Mouse (Mus musculus): ENCODE measurements around the gene Rad54l2. TPM values are rescaled to one million over a fixed set of nuclear protein-coding genes. Genes with fewer than 3 reads are reported as not detected.

Rad54l2 gene
- polyA plus RNA-seq, 1 experiment from 2014 or later, result 12.3 TPM

DNA sequence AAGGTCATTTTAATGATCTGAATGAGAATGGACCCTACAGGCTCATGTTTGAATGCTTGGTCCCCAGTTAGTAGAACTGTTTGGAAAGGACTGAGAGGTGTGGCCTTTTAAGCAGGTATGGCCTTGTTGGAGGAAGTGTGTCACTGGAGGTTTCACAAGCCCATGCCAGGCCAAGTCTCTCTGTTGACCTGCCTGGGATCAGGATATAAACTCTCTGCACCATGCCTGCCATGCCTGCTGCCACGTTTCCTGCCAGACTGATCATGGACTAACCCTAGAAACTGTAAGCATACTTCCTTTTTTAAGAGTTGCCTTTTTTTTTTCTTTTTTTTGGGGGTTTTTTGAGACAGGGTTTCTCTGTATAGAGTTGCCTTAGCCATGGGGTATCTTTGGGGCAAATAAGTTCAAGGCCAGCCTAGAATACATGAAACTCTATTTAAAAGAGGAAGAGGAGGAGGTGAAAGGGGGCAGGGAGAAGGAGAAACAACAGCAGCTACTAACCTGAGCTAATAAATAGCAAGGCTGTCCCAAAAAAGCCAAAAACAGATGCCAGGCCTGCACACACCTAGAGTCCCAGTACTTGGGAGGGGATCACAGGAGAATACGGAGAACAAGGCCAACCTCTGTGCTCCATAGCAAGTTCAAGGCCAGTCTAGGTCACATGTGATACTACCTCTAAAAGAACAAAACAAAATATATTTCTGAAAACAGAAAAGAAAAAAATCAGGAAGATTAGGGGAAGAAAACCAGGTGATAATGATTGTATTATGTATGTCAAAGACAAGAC lies 50.6 kb downstream of the Rad54l2 start:
- Histone ChIP-seq H3K27me3 (no peaks in the 10 kb centered on the region), H3K9me3 (no peaks in the 10 kb centered on the region), H3K36me3 (replicated peaks) (0 out of 2 replicates have a peak, but pooled peaks cover 3% of the 10 kb centered on the region), H3K4me2 (no peak overlapping the region), H3K4me3 (replicated peaks) (no peak overlapping the region), H3K27ac (no peak overlapping the region), H3K9ac (no peak overlapping the region), H3K4me1 (no peaks in the 10 kb centered on the region)
- 95% methylated on average over 2 of the region's 2 CpGs for WGBS
- no peak for ATAC-seq (ENCODE audit: low FRiP score)

DNA sequence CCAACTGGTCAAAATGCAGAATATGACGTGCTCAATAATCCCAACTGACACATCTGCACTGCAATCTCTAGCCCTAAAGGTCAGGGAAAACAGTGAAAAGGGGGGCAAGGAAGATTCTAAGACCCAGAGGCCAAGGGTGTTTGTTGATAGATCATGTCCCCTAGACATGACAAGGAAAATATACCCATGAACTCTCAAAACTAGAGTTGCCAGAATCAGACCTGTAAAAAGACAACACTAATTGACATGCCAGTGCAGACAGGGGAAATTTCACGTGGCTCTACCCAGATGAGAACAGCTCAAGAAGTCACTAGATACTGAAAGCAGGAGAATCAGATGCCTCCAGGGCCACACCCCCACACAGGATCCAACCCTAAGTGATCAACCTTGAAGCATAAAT lies 55.3 kb downstream of the Rad54l2 start:
- 79% methylated on average over 2 of the region's 2 CpGs for WGBS
- no peak overlapping the region for H3K9ac ChIP-seq
- no peak overlapping the region for H3K4me3 ChIP-seq (replicated peaks)
- H3K27ac ChIP-seq, result no peak overlapping the region
- H3K4me1 ChIP-seq, result no peaks in the 10 kb centered on the region
- no peaks in the 10 kb centered on the region for H3K27me3 ChIP-seq
- no peak for ATAC-seq (ENCODE audit: low FRiP score)
- H3K9me3 ChIP-seq, result no peaks in the 10 kb centered on the region
- 0 out of 2 replicates have a peak, but pooled peaks cover 3% of the 10 kb centered on the region for H3K36me3 ChIP-seq (replicated peaks)
- H3K4me2 ChIP-seq, result no peak overlapping the region

DNA sequence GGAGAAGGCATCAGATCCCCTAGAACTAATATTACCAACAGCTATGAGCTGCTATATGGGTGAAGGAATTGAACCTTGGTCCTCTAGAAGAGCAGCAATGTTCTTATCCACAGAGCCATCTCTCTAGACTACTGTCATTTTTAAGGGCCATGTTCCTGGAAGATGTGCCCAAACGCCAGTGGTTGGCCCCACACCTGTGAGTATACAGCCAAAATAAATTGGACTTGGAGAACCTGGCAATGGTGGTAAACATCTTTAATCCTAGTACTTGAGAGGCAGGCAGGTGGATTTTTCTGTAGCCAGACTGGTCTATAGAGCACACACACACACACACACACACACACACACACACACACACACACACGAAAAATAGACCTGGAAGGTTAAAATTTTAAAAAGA lies 59.6 kb downstream of the Rad54l2 start:
- Histone ChIP-seq H3K4me3 (replicated peaks) (no peak overlapping the region), H3K27ac (no peak overlapping the region), H3K9ac (no peak overlapping the region), H3K36me3 (replicated peaks) (no peaks in the 10 kb centered on the region), H3K27me3 (no peaks in the 10 kb centered on the region), H3K4me2 (no peak overlapping the region), H3K4me1 (no peaks in the 10 kb centered on the region), H3K9me3 (no peaks in the 10 kb centered on the region)
- WGBS, result 88% methylated on average over 2 of the region's 2 CpGs
- ATAC-seq (ENCODE audit: low FRiP score), result no peak

DNA sequence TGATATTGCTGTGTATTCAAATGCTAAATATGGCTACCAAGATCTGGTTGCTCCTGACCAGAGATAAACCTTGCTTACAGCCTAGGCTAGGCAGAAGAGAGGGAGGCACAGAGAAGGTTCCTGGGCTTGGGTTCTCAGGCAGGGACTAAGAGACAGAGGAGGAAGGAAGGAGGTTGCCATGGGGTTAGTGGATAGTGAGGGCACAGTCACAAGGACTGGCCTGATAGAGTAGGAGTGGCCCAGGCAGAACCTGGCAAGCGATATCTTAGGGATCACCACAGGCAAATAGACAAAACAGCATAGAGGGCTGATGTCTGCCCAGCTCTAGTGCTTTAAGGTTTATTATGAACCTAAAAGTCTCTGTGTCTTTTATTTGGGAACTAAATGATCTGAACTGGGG lies 62.1 kb downstream of the Rad54l2 start:
- no peak for ATAC-seq (ENCODE audit: low FRiP score)
- peaks cover 6% of the 10 kb centered on the region; the same call in 1 of the 2 replicates for H3K36me3 ChIP-seq (replicated peaks)
- H3K27me3 ChIP-seq, result no peaks in the 10 kb centered on the region
- WGBS, result 95% methylated on average over 1 of the region's 1 CpGs
- no peaks in the 10 kb centered on the region for H3K9me3 ChIP-seq
- H3K4me3 ChIP-seq (replicated peaks), result no peak overlapping the region
- H3K4me1 ChIP-seq, result no peaks in the 10 kb centered on the region
- H3K27ac ChIP-seq, result no peak overlapping the region
- no peak overlapping the region for H3K4me2 ChIP-seq
- H3K9ac ChIP-seq, result no peak overlapping the region

DNA sequence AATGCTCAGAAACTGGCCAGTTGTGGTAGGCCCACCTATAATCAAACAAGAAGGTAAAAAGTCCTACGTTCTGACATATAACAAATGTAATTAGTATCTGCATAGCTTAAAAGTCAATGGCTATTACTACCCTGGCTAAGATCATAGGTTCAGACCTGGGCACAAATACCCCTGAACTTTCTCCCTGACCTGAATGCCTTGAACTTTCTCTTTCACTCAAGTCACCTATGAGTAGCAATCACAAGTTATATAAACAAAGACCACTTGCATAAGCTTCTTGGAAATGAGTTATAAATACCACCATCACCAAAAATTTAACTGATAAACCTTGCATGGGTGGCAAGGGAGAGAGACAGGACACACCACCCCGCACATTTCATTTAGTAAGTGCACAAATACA lies 63.6 kb downstream of the Rad54l2 start:
- peaks cover 15% of the 10 kb centered on the region; the same call in 1 of the 2 replicates for H3K36me3 ChIP-seq (replicated peaks)
- no peaks in the 10 kb centered on the region for H3K4me1 ChIP-seq
- WGBS, result 96% methylated on average over 2 of the region's 2 CpGs
- no peak overlapping the region for H3K4me3 ChIP-seq (replicated peaks)
- H3K9ac ChIP-seq, result no peak overlapping the region
- no peak for ATAC-seq (ENCODE audit: low FRiP score)
- H3K9me3 ChIP-seq, result no peaks in the 10 kb centered on the region
- H3K27ac ChIP-seq, result no peak overlapping the region
- H3K27me3 ChIP-seq, result no peaks in the 10 kb centered on the region
- no peak overlapping the region for H3K4me2 ChIP-seq

DNA sequence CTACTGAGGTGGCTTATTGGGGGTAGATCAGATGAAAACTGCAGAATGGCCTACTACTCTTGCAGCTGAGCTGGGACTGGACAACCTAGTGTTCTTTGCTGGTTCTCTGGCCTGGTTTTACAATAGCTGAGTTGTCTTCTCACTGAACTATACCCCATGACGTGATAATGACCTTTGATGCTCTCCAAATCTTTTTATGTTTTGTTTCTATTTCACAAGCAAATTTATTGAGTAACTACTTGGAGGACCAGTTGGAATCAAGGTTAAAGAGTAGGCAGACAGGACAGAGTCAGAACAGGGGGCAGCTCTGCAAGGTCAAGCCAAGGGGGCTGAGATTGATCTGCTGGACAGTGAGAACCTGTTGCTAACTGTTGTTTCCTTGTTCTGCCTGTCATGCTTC lies 64.1 kb downstream of the Rad54l2 start:
- H3K27ac ChIP-seq, result no peak overlapping the region
- no peak overlapping the region for H3K4me2 ChIP-seq
- no peak overlapping the region for H3K9ac ChIP-seq
- WGBS, result 86% methylated on average over 1 of the region's 1 CpGs
- no peaks in the 10 kb centered on the region for H3K9me3 ChIP-seq
- ATAC-seq (ENCODE audit: low FRiP score), result no peak
- no peaks in the 10 kb centered on the region for H3K27me3 ChIP-seq
- H3K36me3 ChIP-seq (replicated peaks), result peaks cover 20% of the 10 kb centered on the region; the same call in 1 of the 2 replicates
- no peak overlapping the region for H3K4me3 ChIP-seq (replicated peaks)
- no peaks in the 10 kb centered on the region for H3K4me1 ChIP-seq

DNA sequence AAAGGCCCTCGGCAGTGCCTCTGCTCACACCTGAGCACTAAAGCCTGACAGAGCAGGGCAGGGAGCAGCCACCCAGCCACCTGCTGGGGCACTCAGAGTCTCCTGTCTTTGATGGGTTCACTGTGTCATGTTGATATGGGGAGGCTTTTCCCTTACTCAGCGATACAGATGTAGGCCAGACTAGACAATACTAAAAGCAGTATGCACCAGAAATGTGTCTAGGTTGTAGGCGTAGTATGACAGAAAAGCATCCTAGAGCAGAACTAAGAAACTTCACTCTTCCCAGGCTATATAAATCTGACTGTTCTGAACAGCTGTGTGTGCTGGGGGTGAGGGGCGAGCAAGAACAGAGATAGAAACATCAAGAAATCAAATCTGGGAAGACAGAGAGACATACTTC lies 72.3 kb downstream of the Rad54l2 start:
- Histone ChIP-seq H3K9me3 (no peaks in the 10 kb centered on the region), H3K4me1 (no peaks in the 10 kb centered on the region), H3K27me3 (no peaks in the 10 kb centered on the region), H3K4me2 (no peak overlapping the region), H3K36me3 (replicated peaks) (peaks cover 86% of the 10 kb centered on the region), H3K9ac (no peak overlapping the region), H3K27ac (no peak overlapping the region), H3K4me3 (replicated peaks) (no peak overlapping the region)
- no peak for ATAC-seq (ENCODE audit: low FRiP score)
- WGBS, result 94% methylated on average over 4 of the region's 4 CpGs

DNA sequence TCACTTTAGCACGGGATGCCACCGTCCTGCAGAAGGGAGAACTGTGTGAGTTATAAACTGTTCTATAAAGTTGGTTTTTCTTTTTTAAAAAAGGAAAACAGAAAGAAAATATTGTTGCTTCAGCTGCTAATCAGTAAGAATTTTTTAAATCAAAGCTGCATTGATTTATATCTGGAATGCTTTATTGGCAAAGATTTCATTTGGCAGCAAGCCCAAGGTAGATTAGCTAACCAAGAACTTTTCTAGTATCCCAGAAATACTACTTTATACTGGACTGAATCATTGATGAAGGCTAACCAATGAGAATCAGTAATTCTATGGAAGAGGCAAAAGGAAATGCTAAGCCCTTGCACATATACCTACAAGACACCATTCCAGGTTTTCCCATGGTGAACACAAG lies 72.8 kb downstream of the Rad54l2 start:
- no peaks in the 10 kb centered on the region for H3K4me1 ChIP-seq
- no peak overlapping the region for H3K9ac ChIP-seq
- no peak overlapping the region for H3K4me2 ChIP-seq
- WGBS, result 98% methylated on average over 2 of the region's 2 CpGs
- no peak overlapping the region for H3K4me3 ChIP-seq (replicated peaks)
- H3K36me3 ChIP-seq (replicated peaks), result peaks cover 89% of the 10 kb centered on the region
- no peak overlapping the region for H3K27ac ChIP-seq
- no peaks in the 10 kb centered on the region for H3K27me3 ChIP-seq
- no peaks in the 10 kb centered on the region for H3K9me3 ChIP-seq
- ATAC-seq (ENCODE audit: low FRiP score), result no peak

DNA sequence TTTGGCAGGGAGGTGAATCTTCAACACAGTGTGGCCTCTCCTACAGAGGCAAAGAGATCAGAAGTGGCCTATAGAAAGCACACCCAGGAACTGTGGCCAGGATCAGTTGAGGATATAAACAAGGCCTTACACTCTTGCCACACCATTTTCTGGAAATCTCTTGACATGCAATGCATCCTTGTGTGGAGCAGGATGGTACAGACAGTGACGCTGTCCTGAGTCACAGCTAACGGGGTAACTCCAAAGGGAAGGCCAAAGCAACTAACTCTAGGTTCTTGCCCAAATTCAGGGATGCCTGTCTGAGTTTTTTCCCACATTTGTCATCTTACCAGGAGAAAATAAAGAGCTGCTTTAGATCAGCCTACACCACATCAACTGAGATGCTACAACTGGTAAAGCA lies 76.5 kb downstream of the Rad54l2 start:
- no peak overlapping the region for H3K27ac ChIP-seq
- H3K4me3 ChIP-seq (replicated peaks), result no peak overlapping the region
- no peak overlapping the region for H3K4me2 ChIP-seq
- H3K36me3 ChIP-seq (replicated peaks), result peaks cover 88% of the 10 kb centered on the region
- WGBS, result 97% methylated on average over 2 of the region's 2 CpGs
- no peaks in the 10 kb centered on the region for H3K9me3 ChIP-seq
- H3K9ac ChIP-seq, result no peak overlapping the region
- H3K27me3 ChIP-seq, result no peaks in the 10 kb centered on the region
- no peak for ATAC-seq (ENCODE audit: low FRiP score)
- H3K4me1 ChIP-seq, result no peaks in the 10 kb centered on the region

DNA sequence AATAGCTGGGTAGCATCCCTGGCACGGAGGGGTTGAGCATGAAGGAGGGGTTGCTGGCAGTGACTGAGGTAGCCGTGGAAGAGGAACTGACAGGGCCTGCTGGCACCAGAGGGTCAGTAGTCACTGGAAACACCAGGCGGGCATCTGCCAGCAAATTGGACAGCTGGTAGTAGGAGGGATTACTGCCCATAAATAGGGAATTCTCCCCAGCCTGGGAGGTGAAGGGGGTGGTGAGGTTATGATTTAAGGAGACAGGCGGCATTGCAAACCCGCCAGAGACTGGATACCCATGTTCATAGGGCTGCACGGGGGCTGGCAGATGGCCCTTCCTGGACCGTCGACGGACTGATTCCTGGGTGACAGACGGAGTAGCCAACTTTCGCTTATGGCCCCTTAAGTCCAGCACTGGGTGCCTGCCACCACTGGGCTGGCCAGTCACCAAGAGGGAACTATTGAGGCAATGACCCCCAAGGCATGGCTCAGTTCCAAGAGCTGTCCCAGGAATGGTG lies 96.0 kb downstream of the Rad54l2 start:
- Histone ChIP-seq H3K27me3 (no peaks in the 10 kb centered on the region), H3K4me2 (no peak overlapping the region), H3K4me3 (replicated peaks) (no peak overlapping the region), H3K36me3 (replicated peaks) (peaks cover 44% of the 10 kb centered on the region), H3K4me1 (no peaks in the 10 kb centered on the region), H3K9ac (no peak overlapping the region), H3K27ac (no peak overlapping the region), H3K9me3 (no peaks in the 10 kb centered on the region)
- ATAC-seq (ENCODE audit: low FRiP score), result no peak
- 93% methylated on average over 11 of the region's 11 CpGs for WGBS

DNA sequence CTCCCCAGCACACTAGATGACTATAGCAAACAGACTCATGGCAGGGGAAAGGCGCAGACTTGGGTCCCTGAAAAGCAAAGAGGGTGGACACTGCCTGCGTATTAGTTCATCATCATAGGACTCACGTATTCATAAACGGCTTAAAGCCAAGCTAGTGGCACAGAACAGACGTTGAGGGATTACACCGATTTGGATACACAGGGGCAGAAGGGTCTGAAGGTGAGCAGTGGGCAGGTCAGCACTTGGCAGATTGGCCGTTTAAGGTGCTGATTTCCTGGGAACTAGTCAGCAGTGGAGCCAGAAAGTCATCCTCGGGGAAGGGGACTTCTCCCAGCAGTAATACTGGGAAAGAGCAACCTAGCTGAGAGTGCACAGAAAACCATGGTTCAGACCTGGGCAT lies 100.2 kb downstream of the Rad54l2 start:
- Histone ChIP-seq H3K4me3 (replicated peaks) (no peak overlapping the region), H3K27ac (no peak overlapping the region), H3K27me3 (no peaks in the 10 kb centered on the region), H3K9me3 (no peaks in the 10 kb centered on the region), H3K4me2 (no peak overlapping the region), H3K9ac (no peak overlapping the region), H3K4me1 (peaks cover 26% of the 10 kb centered on the region), H3K36me3 (replicated peaks) (peaks cover 18% of the 10 kb centered on the region)
- no peak for ATAC-seq (ENCODE audit: low FRiP score)
- 83% methylated on average over 8 of the region's 8 CpGs for WGBS

DNA sequence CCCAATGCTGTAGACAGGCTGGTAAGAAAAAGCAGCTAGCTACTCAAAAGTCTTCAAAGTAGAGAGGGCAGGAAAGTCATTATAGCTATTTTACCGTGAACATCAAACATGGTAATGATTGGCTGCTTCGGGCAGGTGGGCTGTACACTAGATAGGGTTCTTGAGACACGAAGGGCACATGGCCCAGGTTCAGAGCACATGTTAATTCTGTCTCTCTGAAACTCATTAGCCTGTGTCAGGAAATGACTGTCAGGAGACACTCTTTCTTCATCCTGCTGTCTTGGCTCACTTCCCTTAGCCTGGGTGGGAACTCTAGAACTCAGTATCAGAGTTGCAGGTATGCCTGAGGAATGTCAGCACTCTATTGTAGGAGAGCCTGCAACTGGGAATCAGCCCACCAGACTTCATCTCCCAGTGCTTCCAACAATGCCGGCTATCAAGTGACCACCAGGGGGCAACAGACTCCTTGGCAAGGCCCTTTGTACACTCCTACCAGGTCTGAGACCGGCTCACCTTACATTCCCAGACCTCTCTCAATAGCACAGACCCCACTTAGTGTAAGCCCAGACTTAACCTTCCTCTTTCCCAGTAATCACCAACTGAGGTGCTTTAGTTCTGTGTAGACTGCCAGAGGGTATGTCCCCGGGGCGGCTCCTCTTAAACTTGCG lies 101.9 kb downstream of the Rad54l2 start:
- Histone ChIP-seq H3K9me3 (no peaks in the 10 kb centered on the region), H3K4me3 (replicated peaks) (no peak overlapping the region), H3K9ac (no peak overlapping the region), H3K27me3 (no peaks in the 10 kb centered on the region), H3K36me3 (replicated peaks) (peaks cover 4% of the 10 kb centered on the region; the same call in 1 of the 2 replicates), H3K4me2 (no peak overlapping the region), H3K27ac (no peak overlapping the region), H3K4me1 (peaks cover 26% of the 10 kb centered on the region)
- 34% methylated on average over 8 of the region's 8 CpGs for WGBS
- peak; percentile 64; the same call in 1 of the 2 replicates for ATAC-seq (ENCODE audit: low FRiP score)

Measured in forebrain, embryonic 12.5 days (tissue).